Mouse (Mus musculus) liver, embryonic 13.5 days (tissue): ENCODE data around the gene Tor2a. TPM values are rescaled to one million over a fixed set of nuclear protein-coding genes. Genes with fewer than 3 reads are reported as not detected.
A peak's percentile ranks its signal among the peaks of the same experiment; 100 is the strongest.

Experiments used
- ATAC-seq: fragments of 200-750 bp; cut with Nextera tagmentation; 2 replicates; pipeline ENCODE4 v1.8.0; 2017; ENCODE audit warnings: low read depth, mild to moderate bottlenecking, moderate number of reproducible peaks, moderate library complexity
- DNase-seq: peaks from one replicate; pipeline ENCODE4 v3.0.0; 2022
- H3K27ac ChIP-seq: fragments of 300-500 bp; sonication (generic); 2 replicates; pipeline ENCODE4 v1.5.1; 2015; ENCODE audit warnings: moderate library complexity, mild to moderate bottlenecking, inconsistent platforms
- H3K27me3 ChIP-seq: fragments of 300-500 bp; sonication (generic); 2 replicates; pipeline ENCODE4 v1.6.1; 2015; ENCODE audit warnings: mild to moderate bottlenecking, inconsistent platforms
- H3K36me3 ChIP-seq: fragments of 300-500 bp; sonication (generic); 2 replicates; pipeline ENCODE4 v1.6.1; 2015; ENCODE audit warnings: mild to moderate bottlenecking, inconsistent platforms
- H3K4me1 ChIP-seq: fragments of 300-500 bp; sonication (generic); replicated peaks from 2 replicates; pipeline ENCODE4 v1.6.1; 2015; ENCODE audit warnings: inconsistent platforms
- H3K4me2 ChIP-seq: fragments of 300-500 bp; sonication (generic); 2 replicates; pipeline ENCODE4 v1.6.1; 2015; ENCODE audit warnings: inconsistent platforms, mild to moderate bottlenecking, moderate library complexity
- H3K4me3 ChIP-seq: fragments of 300-500 bp; sonication (generic); replicated peaks from 2 replicates; pipeline ENCODE4 v1.5.1; 2015; ENCODE audit warnings: mild to moderate bottlenecking, inconsistent platforms
- H3K9ac ChIP-seq: fragments of 300-500 bp; sonication (generic); 2 replicates; pipeline ENCODE4 v1.6.1; 2015; ENCODE audit warnings: mild to moderate bottlenecking, inconsistent platforms
- H3K9me3 ChIP-seq: fragments of 300-500 bp; sonication (generic); replicated peaks from 2 replicates; pipeline ENCODE4 v1.6.1; 2016; ENCODE audit warnings: inconsistent platforms
- WGBS: fragments of 180-500 bp; shearing (Covaris S2); methylation state at CpG from one replicate; pipeline ENCODE4 v1.1.7; 2015; ENCODE audit not compliant: insufficient replicate concordance; 5-methylcytosine and 5-hydroxymethylcytosine counted together
- polyA plus RNA-seq: library from polyadenylated mRNA; unstranded; fragments of >200 nt; fragmentation: Nextera tagmentation; extraction: Ambion mirVana; gene quantifications from 2 replicates; pipeline ENCODE4 v1.2.1, GENCODE M21; 2015

Tor2a gene
- polyA plus RNA-seq, 1 experiment from 2014 or later, result 30.1 TPM

GRCm38 (mm10) chr2:32714987-32715425 is 42.0 kb upstream of the Tor2a start:
- WGBS, result 14% methylated on average over 4 of the region's 4 CpGs
- Histone ChIP-seq H3K27ac (peak overlapping the region; percentile 91), H3K4me3 (no peak overlapping the region; the same call in 1 of the 2 replicates), H3K9me3 (no peaks in the 10 kb centered on the region), H3K36me3 (peaks cover 16% of the 10 kb centered on the region), H3K27me3 (no peaks in the 10 kb centered on the region), H3K4me1 (peaks cover 42% of the 10 kb centered on the region), H3K4me2 (0 out of 2 replicates have a peak overlapping the region, but pooled peaks have one; percentile 21), H3K9ac (0 out of 2 replicates have a peak overlapping the region, but pooled peaks have one; percentile 23)
- peak; percentile 27 for DNase-seq
- no peak for ATAC-seq

- Histone ChIP-seq H3K27me3 (no peaks in the 10 kb centered on the region), H3K4me2 (no peak overlapping the region), H3K27ac (no peak overlapping the region), H3K36me3 (no peaks in the 10 kb centered on the region), H3K9me3 (no peaks in the 10 kb centered on the region), H3K4me1 (peaks cover 35% of the 10 kb centered on the region), H3K4me3 (no peak overlapping the region), H3K9ac (no peak overlapping the region)
- WGBS, result 48% methylated on average over 9 of the region's 9 CpGs
- DNase-seq, result no peak
- no peak for ATAC-seq
Observed at GRCm38 (mm10) chr2:32718761-32719160, 38.3 kb upstream of the Tor2a start.

GRCm38 (mm10) chr2:32720053-32720452 is 37.0 kb upstream of the Tor2a start:
- H3K4me2 ChIP-seq, result no peak overlapping the region
- no peak for DNase-seq
- no peak overlapping the region for H3K4me3 ChIP-seq

GRCm38 (mm10) chr2:32720681-32721229 is 36.3 kb upstream of the Tor2a start, which contains the start of gene Sh2d3c:
Gene Sh2d3c (plus strand): TSS chr2:32721055.
- no peaks in the 10 kb centered on the region for H3K27me3 ChIP-seq
- H3K9me3 ChIP-seq, result no peaks in the 10 kb centered on the region
- peaks cover 19% of the 10 kb centered on the region for H3K4me1 ChIP-seq
- H3K27ac ChIP-seq, result peak within 1 kb of the TSS; percentile 53
- peak within 1 kb of the TSS; percentile 43 for H3K9ac ChIP-seq
- H3K36me3 ChIP-seq, result no peaks in the 10 kb centered on the region
- 14% methylated on average over 8 of the region's 8 CpGs for WGBS
- DNase-seq, result peak; percentile 24
- ATAC-seq, result 0 out of 2 replicates have a peak, but pooled peaks have one; percentile 37
- peak within 1 kb of the TSS; percentile 39 for H3K4me3 ChIP-seq
- peak within 1 kb of the TSS; percentile 37 for H3K4me2 ChIP-seq

More at GRCm38 (mm10) chr2:32720053-32720452, 37.0 kb upstream of the Tor2a start:
- Histone ChIP-seq H3K9ac (no peak overlapping the region), H3K36me3 (no peaks in the 10 kb centered on the region), H3K27me3 (no peaks in the 10 kb centered on the region), H3K4me1 (peaks cover 22% of the 10 kb centered on the region), H3K27ac (no peak overlapping the region), H3K9me3 (no peaks in the 10 kb centered on the region)
- 81% methylated on average over 3 of the region's 3 CpGs for WGBS
- ATAC-seq, result no peak

- Histone ChIP-seq H3K4me3 (peak overlapping the region; percentile 39), H3K27ac (no peak overlapping the region), H3K27me3 (no peaks in the 10 kb centered on the region), H3K4me2 (peak overlapping the region; percentile 37), H3K4me1 (peaks cover 21% of the 10 kb centered on the region), H3K9ac (no peak overlapping the region), H3K9me3 (no peaks in the 10 kb centered on the region), H3K36me3 (no peaks in the 10 kb centered on the region)
- ATAC-seq (no peak), DNase-seq (no peak)
- WGBS, result 18% methylated on average over 6 of the region's 6 CpGs
Observed at GRCm38 (mm10) chr2:32722046-32722445, 35.0 kb upstream of the Tor2a start.

- WGBS, result 44% methylated on average over 3 of the region's 3 CpGs
- ATAC-seq, result no peak
- peaks cover 26% of the 10 kb centered on the region for H3K4me1 ChIP-seq
- H3K4me2 ChIP-seq, result peak overlapping the region; percentile 37
- H3K36me3 ChIP-seq, result no peaks in the 10 kb centered on the region
- no peak overlapping the region for H3K4me3 ChIP-seq
- no peaks in the 10 kb centered on the region for H3K9me3 ChIP-seq
- H3K9ac ChIP-seq, result no peak overlapping the region
- DNase-seq, result no peak
- no peak overlapping the region for H3K27ac ChIP-seq
- no peaks in the 10 kb centered on the region for H3K27me3 ChIP-seq
Observed at GRCm38 (mm10) chr2:32722581-32722980, 34.5 kb upstream of the Tor2a start.

GRCm38 (mm10) chr2:32724149-32724548 is 32.9 kb upstream of the Tor2a start:
- DNase-seq (no peak), ATAC-seq (no peak)
- Histone ChIP-seq H3K4me2 (no peak overlapping the region), H3K36me3 (no peaks in the 10 kb centered on the region), H3K9me3 (no peaks in the 10 kb centered on the region), H3K4me3 (no peak overlapping the region), H3K9ac (no peak overlapping the region), H3K27ac (no peak overlapping the region), H3K4me1 (peaks cover 33% of the 10 kb centered on the region), H3K27me3 (no peaks in the 10 kb centered on the region)
- WGBS, result 66% methylated on average over 4 of the region's 4 CpGs

- no peaks in the 10 kb centered on the region for H3K36me3 ChIP-seq
- H3K27me3 ChIP-seq, result no peaks in the 10 kb centered on the region
- H3K27ac ChIP-seq, result no peak overlapping the region
- ATAC-seq (no peak), DNase-seq (no peak)
- peaks cover 29% of the 10 kb centered on the region for H3K4me1 ChIP-seq
- WGBS, result 75% methylated on average over 16 of the region's 16 CpGs
- no peak overlapping the region for H3K4me2 ChIP-seq
- H3K9me3 ChIP-seq, result no peaks in the 10 kb centered on the region
- no peak overlapping the region for H3K9ac ChIP-seq
- H3K4me3 ChIP-seq, result no peak overlapping the region
Observed at GRCm38 (mm10) chr2:32724832-32725790, 31.9 kb upstream of the Tor2a start.

- DNase-seq, result peak; percentile 76
- Histone ChIP-seq H3K27ac (no peak overlapping the region), H3K4me2 (peak overlapping the region; percentile 50), H3K9me3 (no peaks in the 10 kb centered on the region), H3K9ac (no peak overlapping the region), H3K4me1 (peaks cover 14% of the 10 kb centered on the region), H3K4me3 (peak overlapping the region; percentile 24), H3K36me3 (no peaks in the 10 kb centered on the region), H3K27me3 (no peaks in the 10 kb centered on the region)
- peak; percentile 85 for ATAC-seq
- 5% methylated on average over 16 of the region's 16 CpGs for WGBS
Observed at GRCm38 (mm10) chr2:32727435-32727834, 29.6 kb upstream of the Tor2a start.

- peak overlapping the region; percentile 24 for H3K4me3 ChIP-seq
- no peaks in the 10 kb centered on the region for H3K27me3 ChIP-seq
- peak overlapping the region; percentile 33; the same call in 1 of the 2 replicates for H3K9ac ChIP-seq
- WGBS, result 46% methylated on average over 7 of the region's 7 CpGs
- ATAC-seq, result no peak
- no peaks in the 10 kb centered on the region for H3K36me3 ChIP-seq
- peak overlapping the region; percentile 50 for H3K4me2 ChIP-seq
- H3K9me3 ChIP-seq, result no peaks in the 10 kb centered on the region
- no peak for DNase-seq
- peaks cover 14% of the 10 kb centered on the region for H3K4me1 ChIP-seq
- H3K27ac ChIP-seq, result no peak overlapping the region
Observed at GRCm38 (mm10) chr2:32728463-32728862, 28.6 kb upstream of the Tor2a start.

- Histone ChIP-seq H3K9me3 (no peaks in the 10 kb centered on the region), H3K4me2 (no peak overlapping the region), H3K27ac (peak overlapping the region; percentile 18; the same call in 1 of the 2 replicates), H3K27me3 (no peaks in the 10 kb centered on the region), H3K9ac (no peak overlapping the region), H3K4me3 (no peak overlapping the region), H3K36me3 (no peaks in the 10 kb centered on the region), H3K4me1 (peaks cover 22% of the 10 kb centered on the region)
- ATAC-seq (no peak), DNase-seq (no peak)
- WGBS, result 74% methylated on average over 4 of the region's 4 CpGs
Observed at GRCm38 (mm10) chr2:32729547-32729946, 27.5 kb upstream of the Tor2a start.
